Mouse (Mus musculus) neural tube, embryonic 10.5 days (tissue): ENCODE data around the gene Cap1.
"Not testable (repeated sequence)": the region's sequence is repeated elsewhere in the genome, so short reads cannot be mapped to it uniquely, and the experiment has no call there.

ENCODE experiments used
- DNase-seq: peaks from one replicate; pipeline ENCODE4 v3.0.0-alpha.2; 2017; ENCODE audit warnings: low spot score; ENCODE audit errors: extremely low spot score

Cap1 gene

DNA sequence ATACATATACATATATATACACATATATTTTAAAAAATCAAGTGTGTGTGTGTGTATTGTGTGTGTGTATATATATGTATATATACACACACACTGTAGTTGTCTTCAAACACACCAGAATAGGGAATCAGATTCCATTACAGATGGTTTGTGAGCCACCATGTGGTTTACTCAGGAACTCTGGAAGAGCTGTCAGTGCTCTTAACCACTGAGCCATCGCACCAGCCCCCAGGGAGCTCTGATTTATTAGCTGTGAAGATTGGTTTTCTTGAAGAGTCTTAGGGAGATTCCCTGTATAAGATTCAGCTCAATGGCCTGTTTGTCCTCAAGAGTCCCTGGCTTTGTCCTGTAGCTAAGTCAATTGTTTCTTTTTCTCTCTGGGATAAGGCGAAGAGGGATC, 47.9 kb downstream of the Cap1 start:
- no peak for DNase-seq

DNA sequence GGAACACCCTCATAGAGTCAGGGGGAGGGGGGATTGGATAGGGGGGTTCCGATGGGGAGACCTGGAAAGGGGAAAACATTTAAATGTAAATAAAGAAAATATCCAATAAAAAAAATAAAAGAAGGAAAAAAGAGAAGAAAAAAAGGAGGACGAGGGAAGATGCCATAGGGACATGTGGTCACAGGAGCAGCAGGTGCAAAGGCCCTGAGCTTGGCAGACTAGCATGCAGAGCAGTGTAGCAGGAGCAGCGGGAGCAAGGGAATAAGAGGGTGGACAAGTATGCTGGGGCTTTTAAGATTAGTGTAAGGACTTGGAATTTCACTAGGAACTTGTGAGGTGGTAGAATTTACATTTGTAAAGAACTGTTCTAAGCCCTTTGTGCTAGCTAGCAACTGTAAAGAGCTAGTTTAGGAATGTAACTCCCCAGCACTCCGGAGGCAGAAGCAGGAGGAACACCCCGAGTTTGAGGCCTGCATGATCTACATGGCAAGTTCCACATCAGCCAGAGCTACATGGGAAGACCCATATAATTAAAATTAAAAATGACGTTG, 48.6 kb downstream of the Cap1 start:
- no peak for DNase-seq

- no peak for DNase-seq
These were observed 49.5 kb downstream of the Cap1 start for GRCm38 (mm10) chr4:122836403-122836775.

GRCm38 (mm10) chr4:122835530-122836402, 50.1 kb downstream of the Cap1 start, which contains the start of gene Ppt1:
Gene Ppt1 (plus strand): TSS chr4:122836242.
- DNase-seq: peak; percentile 86

- peak; percentile 42 for DNase-seq
These were observed 54.0 kb downstream of the Cap1 start for GRCm38 (mm10) chr4:122831888-122832287.

- DNase-seq: no peak
These were observed 56.5 kb downstream of the Cap1 start for GRCm38 (mm10) chr4:122829339-122829738.

GRCm38 (mm10) chr4:122827651-122828050, 58.2 kb downstream of the Cap1 start:
- DNase-seq: no peak

- not testable (repeated sequence) for DNase-seq
These were observed 64.9 kb downstream of the Cap1 start for GRCm38 (mm10) chr4:122820941-122821340.

DNA sequence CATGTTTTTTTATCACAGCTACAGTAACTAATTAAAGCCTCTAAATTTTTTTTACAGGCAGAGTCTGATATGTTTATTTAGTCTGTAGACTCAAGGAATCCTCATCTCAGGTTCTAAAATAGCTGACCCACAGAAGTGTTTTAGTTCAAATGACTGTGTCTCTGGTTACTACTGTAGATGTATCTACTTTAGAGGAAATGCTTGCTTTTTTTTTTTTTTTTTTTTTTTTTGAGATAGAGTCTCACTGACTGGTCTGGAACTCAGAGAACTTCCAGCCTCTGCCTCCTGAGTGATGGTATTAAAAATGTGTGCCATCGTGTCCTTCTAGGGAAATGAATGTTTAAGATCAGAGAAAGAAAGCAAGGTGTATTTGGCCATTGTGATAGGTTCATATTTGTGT, 69.7 kb downstream of the Cap1 start:
- DNase-seq: no peak

- no peak for DNase-seq
These were observed 74.0 kb downstream of the Cap1 start for GRCm38 (mm10) chr4:122811824-122812223.

GRCm38 (mm10) chr4:122811180-122811579, 74.7 kb downstream of the Cap1 start:
- no peak for DNase-seq
